Mouse (Mus musculus) adrenal gland, adult 2 months (tissue): ENCODE results near the gene Aars. TPM values are rescaled to one million over a fixed set of nuclear protein-coding genes. Genes with fewer than 3 reads are reported as not detected.
"Not testable (repeated sequence)": the region's sequence is repeated elsewhere in the genome, so short reads cannot be mapped to it uniquely, and the experiment has no call there.

Experiments used
- DNase-seq: peaks from one replicate; pipeline ENCODE4 v3.0.0; 2021
- polyA plus RNA-seq: library from polyadenylated mRNA; depleted of rRNA; stranded (reverse); fragments of >200 nt; gene quantifications from 2 replicates; pipeline ENCODE4 v1.2.3, GENCODE M21; 2012
- total RNA-seq, 2 experiments: library from RNA; stranded (reverse); gene quantifications; 2 replicates each; pipeline ENCODE4 v1.2.3; 2021

Gene Aars
- total and polyA plus RNA-seq, 3 experiments = 37.4 to 155 (median 112) TPM

- no peak for DNase-seq
Observed at GRCm38 (mm10) chr8:111053827-111054518, 21.0 kb downstream of the Aars start.

GRCm38 (mm10) chr8:111055031-111055634, 22.2 kb downstream of the Aars start:
- no peak for DNase-seq

- DNase-seq = no peak
Observed at GRCm38 (mm10) chr8:111055661-111056060, 22.7 kb downstream of the Aars start.

- peak; percentile 94 for DNase-seq
Observed at GRCm38 (mm10) chr8:111056158-111056663, 23.3 kb downstream of the Aars start, which contains the start of gene Exosc6. Gene Exosc6, plus strand, starts transcription at chr8:111056339.

- peak; percentile 75 for DNase-seq
Observed at GRCm38 (mm10) chr8:111056691-111057293, 23.8 kb downstream of the Aars start.

- DNase-seq = no peak
Observed at GRCm38 (mm10) chr8:111058946-111059572, 26.1 kb downstream of the Aars start.

GRCm38 (mm10) chr8:111061688-111062071, 28.7 kb downstream of the Aars start:
- DNase-seq = peak; percentile 23

- peak; percentile 88 for DNase-seq
Observed at GRCm38 (mm10) chr8:111062072-111062757, 29.3 kb downstream of the Aars start.

GRCm38 (mm10) chr8:111062893-111063292, 29.9 kb downstream of the Aars start:
- DNase-seq = no peak

- DNase-seq = no peak
Observed at GRCm38 (mm10) chr8:111066308-111066707, 33.4 kb downstream of the Aars start.

- DNase-seq = no peak
Observed at GRCm38 (mm10) chr8:111067439-111067838, 34.5 kb downstream of the Aars start.

- DNase-seq = not testable (repeated sequence)
Observed at GRCm38 (mm10) chr8:111068660-111069059, 35.7 kb downstream of the Aars start.

GRCm38 (mm10) chr8:111075926-111076325, 43.0 kb downstream of the Aars start:
- DNase-seq = no peak

- no peak for DNase-seq
Observed at GRCm38 (mm10) chr8:111079461-111079860, 46.5 kb downstream of the Aars start.

- DNase-seq = peak; percentile 55
Observed at GRCm38 (mm10) chr8:111079861-111080271, 46.9 kb downstream of the Aars start.

- no peak for DNase-seq
Observed at GRCm38 (mm10) chr8:111081580-111082258, 48.8 kb downstream of the Aars start.

- DNase-seq = not testable (repeated sequence)
Observed at GRCm38 (mm10) chr8:111083936-111084335, 51.0 kb downstream of the Aars start.

- peak; percentile 63 for DNase-seq
Observed at GRCm38 (mm10) chr8:111090126-111090525, 57.2 kb downstream of the Aars start.

GRCm38 (mm10) chr8:111091706-111092105, 58.8 kb downstream of the Aars start:
- DNase-seq = no peak

- DNase-seq = not testable (repeated sequence)
Observed at GRCm38 (mm10) chr8:111092326-111092725, 59.4 kb downstream of the Aars start, which contains the start of gene Clec18a. Gene Clec18a, minus strand, starts transcription at chr8:111092426.
